In genomic region chr2:83675681-83676080, GRCm38 (mm10) we compare ENCODE assay signal across 19 mouse cellular contexts. TPM values are rescaled to one million over a fixed set of nuclear protein-coding genes. Genes with fewer than 3 reads are reported as not detected.
DNase-seq lines count a peak whose midpoint lies in the region; ATAC-seq and TF ChIP-seq lines count a peak whose summit lies in the region.
"Had no signal": no experiment of that assay in that cellular context is flagged by ENCODE, and none has a peak within 500 bp of the region (broad histone marks: within the 10 kb centered on the region; RNA-seq: fewer than 3 reads in every experiment).

No protein-coding gene starts in this region.

- no peak overlapping the region for H3K27ac ChIP-seq in embryonic facial prominence, embryonic 11.5 days (replicated peaks; ENCODE audit: low read depth, low read length)
- no peak overlapping the region for H3K27ac ChIP-seq in embryonic facial prominence, embryonic 10.5 days (replicated peaks)
- no peak overlapping the region for H3K27ac ChIP-seq in hindbrain, embryonic 16.5 days (ENCODE audit: low read depth, low read length)
- H3K27ac ChIP-seq in hindbrain, embryonic 14.5 days = no peak overlapping the region
- H3K27ac ChIP-seq in forebrain, postnatal 0 days (ENCODE audit: low read depth, low read length) = no peak overlapping the region
- H3K27ac ChIP-seq: liver, embryonic 12.5 days; lung, embryonic 15.5 days; midbrain, embryonic 13.5 days had no signal

- ATAC-seq in embryonic facial prominence, embryonic 11.5 days (replicated peaks; ENCODE audit: insufficient number of reproducible peaks, low FRiP score, low TSS enrichment, low read depth) = 0 out of 2 replicates have a peak, but pooled peaks have one; percentile 6
- 0 out of 2 replicates have a peak, but pooled peaks have one; percentile 22 for ATAC-seq in hindbrain, embryonic 16.5 days
- no peak for ATAC-seq in hindbrain, embryonic 14.5 days (ENCODE audit: low FRiP score)
- ATAC-seq in Patski = peak; percentile 45
- ATAC-seq in forebrain, postnatal 0 days = peak; percentile 59
- ATAC-seq: inflammation-experienced regulatory T-cells, adult 6 months; liver, embryonic 12.5 days; midbrain, embryonic 13.5 days had no signal

- H3K4me2 ChIP-seq in embryonic facial prominence, embryonic 11.5 days (ENCODE audit: low read depth, low read length) = no peak overlapping the region
- H3K4me2 ChIP-seq in hindbrain, embryonic 16.5 days (ENCODE audit: low read length) = no peak overlapping the region
- H3K4me2 ChIP-seq in hindbrain, embryonic 14.5 days (replicated peaks) = no peak overlapping the region
- no peak overlapping the region for H3K4me2 ChIP-seq in forebrain, postnatal 0 days (ENCODE audit: low read depth)
- H3K4me2 ChIP-seq: liver, embryonic 12.5 days; lung, embryonic 15.5 days; midbrain, embryonic 13.5 days had no signal

- TF ChIP-seq CTCF in Patski (IDR thresholded peaks at IDR 0.05) = no peak
- no peak for TF ChIP-seq CTCF in forebrain, postnatal 0 days (IDR thresholded peaks at IDR 0.05; ENCODE audit: low read depth)

- in situ Hi-C loops in Patski (cut with MboI; ENCODE audit: low pct_unique_long_range_greater_than_20kb) = no loop called here

- H3K9me3 ChIP-seq in embryonic facial prominence, embryonic 11.5 days (replicated peaks; ENCODE audit: control insufficient read depth, low read length) = no peaks in the 10 kb centered on the region
- no peaks in the 10 kb centered on the region for H3K9me3 ChIP-seq in embryonic facial prominence, embryonic 10.5 days
- H3K9me3 ChIP-seq in hindbrain, embryonic 16.5 days (ENCODE audit: control insufficient read depth, low read length) = no peaks in the 10 kb centered on the region
- H3K9me3 ChIP-seq in hindbrain, embryonic 14.5 days (ENCODE audit: control insufficient read depth, low read length) = no peaks in the 10 kb centered on the region
- H3K9me3 ChIP-seq in forebrain, postnatal 0 days (ENCODE audit: low read length) = no peaks in the 10 kb centered on the region
- H3K9me3 ChIP-seq: liver, embryonic 12.5 days; lung, embryonic 15.5 days; midbrain, embryonic 13.5 days had no signal

- CTCF ChIA-PET in Patski (lab: Charles Lee) = interaction anchor here (1.1 to 1.8 kb wide), 2 partner anchors 31 to 96 kb away, joined by 3 to 5 read pairs; no protein-coding TSS in a partner anchor

- DNase-seq in embryonic facial prominence, embryonic 11.5 days (ENCODE audit: low spot score) = peak; percentile 63
- DNase-seq in embryonic facial prominence, embryonic 10.5 days (ENCODE audit: low spot score) = no peak
- DNase-seq in hindbrain, embryonic 14.5 days (ENCODE audit: low spot score) = no peak
- DNase-seq in Patski (ENCODE audit: low read depth, low spot score) = no peak
- DNase-seq in forebrain, postnatal 0 days = peak; percentile 14
- no peak for DNase-seq in right cerebral cortex, postnatal 36 days (ENCODE audit: low spot score in 2 of 2)
- DNase-seq in layer of hippocampus, postnatal 10 days (ENCODE audit: low spot score in 2 of 2) = no peak
- DNase-seq: B cell, adult 2 months; cerebellum, adult 9-10 months; heart, adult 18-20 months; heart, postnatal 36 days; layer of hippocampus, adult 9-11 months; thymus, postnatal 36 days had no signal

- no peaks in the 10 kb centered on the region; the same call in 1 of the 2 replicates for H3K36me3 ChIP-seq in embryonic facial prominence, embryonic 11.5 days (replicated peaks; ENCODE audit: control insufficient read depth, insufficient read depth, low read depth, low read length)
- peaks cover 32% of the 10 kb centered on the region for H3K36me3 ChIP-seq in embryonic facial prominence, embryonic 10.5 days (replicated peaks)
- 0 out of 2 replicates have a peak, but pooled peaks cover 2% of the 10 kb centered on the region for H3K36me3 ChIP-seq in hindbrain, embryonic 16.5 days (ENCODE audit: control insufficient read depth, insufficient read depth, low read length)
- peaks cover 26% of the 10 kb centered on the region for H3K36me3 ChIP-seq in hindbrain, embryonic 14.5 days (replicated peaks; ENCODE audit: control insufficient read depth, insufficient read depth)
- 0 out of 2 replicates have a peak, but pooled peaks cover 10% of the 10 kb centered on the region for H3K36me3 ChIP-seq in forebrain, postnatal 0 days (ENCODE audit: insufficient read depth)

- no peaks in the 10 kb centered on the region for H3K27me3 ChIP-seq in embryonic facial prominence, embryonic 11.5 days (ENCODE audit: control insufficient read depth, insufficient read depth, low read length)
- no peaks in the 10 kb centered on the region for H3K27me3 ChIP-seq in embryonic facial prominence, embryonic 10.5 days (replicated peaks; ENCODE audit: low read depth, poor library complexity, severe bottlenecking)
- H3K27me3 ChIP-seq in hindbrain, embryonic 16.5 days (replicated peaks; ENCODE audit: control insufficient read depth, insufficient read depth, low read length) = no peaks in the 10 kb centered on the region
- H3K27me3 ChIP-seq in hindbrain, embryonic 14.5 days (ENCODE audit: control insufficient read depth, insufficient read depth, low read length) = no peaks in the 10 kb centered on the region
- no peaks in the 10 kb centered on the region for H3K27me3 ChIP-seq in Patski
- H3K27me3 ChIP-seq in forebrain, postnatal 0 days (ENCODE audit: insufficient read depth, low read length) = no peaks in the 10 kb centered on the region
- H3K27me3 ChIP-seq: liver, embryonic 12.5 days; lung, embryonic 15.5 days; midbrain, embryonic 13.5 days had no signal

- H3K4me3 ChIP-seq in embryonic facial prominence, embryonic 11.5 days (ENCODE audit: low read depth, low read length) = no peak overlapping the region
- H3K4me3 ChIP-seq in embryonic facial prominence, embryonic 10.5 days = no peak overlapping the region
- H3K4me3 ChIP-seq in hindbrain, embryonic 16.5 days (ENCODE audit: low read length) = no peak overlapping the region
- H3K4me3 ChIP-seq in hindbrain, embryonic 14.5 days (replicated peaks; ENCODE audit: low read length) = no peak overlapping the region
- H3K4me3 ChIP-seq in forebrain, postnatal 0 days (ENCODE audit: low read depth, low read length) = no peak overlapping the region
- H3K4me3 ChIP-seq: liver, embryonic 12.5 days; lung, embryonic 15.5 days; midbrain, embryonic 13.5 days; myocyte had no signal

- no peaks in the 10 kb centered on the region for H3K4me1 ChIP-seq in embryonic facial prominence, embryonic 11.5 days (ENCODE audit: control insufficient read depth, insufficient read depth, low read length)
- H3K4me1 ChIP-seq in embryonic facial prominence, embryonic 10.5 days = peaks cover 15% of the 10 kb centered on the region
- H3K4me1 ChIP-seq in hindbrain, embryonic 16.5 days (ENCODE audit: control insufficient read depth, insufficient read depth, low read depth, low read length) = peaks cover 2% of the 10 kb centered on the region; the same call in 1 of the 2 replicates
- no peaks in the 10 kb centered on the region for H3K4me1 ChIP-seq in hindbrain, embryonic 14.5 days (replicated peaks; ENCODE audit: control insufficient read depth, insufficient read depth, low read length)
- 0 out of 2 replicates have a peak, but pooled peaks cover 2% of the 10 kb centered on the region for H3K4me1 ChIP-seq in forebrain, postnatal 0 days (ENCODE audit: insufficient read depth)
- H3K4me1 ChIP-seq: liver, embryonic 12.5 days; lung, embryonic 15.5 days; midbrain, embryonic 13.5 days had no signal

- POLR2A ChIA-PET in Patski (lab: Charles Lee) = no interaction called here

- 26% methylated on average over 5 of the region's 5 CpGs for WGBS in embryonic facial prominence, embryonic 11.5 days
- 48% methylated on average over 5 of the region's 5 CpGs for WGBS in embryonic facial prominence, embryonic 10.5 days
- 51% methylated on average over 5 of the region's 5 CpGs for WGBS in hindbrain, embryonic 16.5 days
- 59% methylated on average over 5 of the region's 5 CpGs for WGBS in hindbrain, embryonic 14.5 days
- 21% methylated on average over 5 of the region's 5 CpGs for WGBS in forebrain, postnatal 0 days

- no peak overlapping the region for H3K9ac ChIP-seq in embryonic facial prominence, embryonic 11.5 days (replicated peaks; ENCODE audit: low read length)
- no peak overlapping the region for H3K9ac ChIP-seq in hindbrain, embryonic 16.5 days (ENCODE audit: low read depth, low read length)
- no peak overlapping the region for H3K9ac ChIP-seq in hindbrain, embryonic 14.5 days
- no peak overlapping the region for H3K9ac ChIP-seq in forebrain, postnatal 0 days
- H3K9ac ChIP-seq: liver, embryonic 12.5 days; lung, embryonic 15.5 days; midbrain, embryonic 13.5 days had no signal

RNA-seq across cellular contexts. Expression of gene Zc3h15, which starts 31.4 kb away (rescaled TPM):
- 169 and 205 TPM in 2 replicates for polyA plus RNA-seq in embryonic facial prominence, embryonic 11.5 days (2014; fragmentation: Nextera tagmentation; extraction: Ambion mirVana)
- 130 and 144 TPM in 2 replicates for polyA plus RNA-seq in embryonic facial prominence, embryonic 10.5 days (2016; fragmentation: Nextera tagmentation; extraction: Ambion mirVana)
- polyA plus RNA-seq in hindbrain, embryonic 16.5 days (2015; fragmentation: Nextera tagmentation; extraction: Ambion mirVana) = 160 and 171 TPM in 2 replicates
- 159 and 168 TPM in 2 replicates for polyA plus RNA-seq in hindbrain, embryonic 14.5 days (2014; fragmentation: Nextera tagmentation; extraction: Ambion mirVana)
- polyA plus RNA-seq in Patski (2021) = 85.5 TPM
- 106 and 110 TPM in 2 replicates for total RNA-seq in forebrain, postnatal 0 days (2014; rRNA removed)
- 157 and 189 TPM in 2 replicates for polyA plus RNA-seq in forebrain, postnatal 0 days (2015; fragmentation: Nextera tagmentation; extraction: Ambion mirVana)
- total RNA-seq in layer of hippocampus, postnatal 10 days (2021) = 100 to 1,000 TPM; 133 to 138 TPM

RNA-seq across cellular contexts. Expression of gene Itgav, which starts 48.5 kb away (rescaled TPM):
- 59.7 and 76.1 TPM in 2 replicates for polyA plus RNA-seq in embryonic facial prominence, embryonic 11.5 days (2014; fragmentation: Nextera tagmentation; extraction: Ambion mirVana)
- polyA plus RNA-seq in embryonic facial prominence, embryonic 10.5 days (2016; fragmentation: Nextera tagmentation; extraction: Ambion mirVana) = 54.0 and 55.7 TPM in 2 replicates
- 17.1 and 24.7 TPM in 2 replicates for polyA plus RNA-seq in hindbrain, embryonic 16.5 days (2015; fragmentation: Nextera tagmentation; extraction: Ambion mirVana)
- polyA plus RNA-seq in hindbrain, embryonic 14.5 days (2014; fragmentation: Nextera tagmentation; extraction: Ambion mirVana) = 35.3 and 36.7 TPM in 2 replicates
- 374 TPM for polyA plus RNA-seq in Patski (2021)
- total RNA-seq in forebrain, postnatal 0 days (2014; rRNA removed) = 17.2 and 27.7 TPM in 2 replicates
- polyA plus RNA-seq in forebrain, postnatal 0 days (2015; fragmentation: Nextera tagmentation; extraction: Ambion mirVana) = 17.6 and 22.6 TPM in 2 replicates
- total RNA-seq in layer of hippocampus, postnatal 10 days (2021) = 10 to 100 TPM; 50.4 to 52.3 TPM

Comparison
In these comparisons a context has a peak if more than half of its experiments do, and no peak if none do; other contexts are left out.
1. DNase-seq: peak in embryonic facial prominence, embryonic 11.5 days (single experiment) and forebrain, postnatal 0 days (single experiment); none in embryonic facial prominence, embryonic 10.5 days (single experiment), hindbrain, embryonic 14.5 days (single experiment), Patski (single experiment), right cerebral cortex, postnatal 36 days (0 of 2) and layer of hippocampus, postnatal 10 days (0 of 2).